Mouse (Mus musculus) layer of hippocampus, adult 9-11 months (tissue): ENCODE results near the gene Sytl2.

Source experiments
- DNase-seq: peaks from one replicate; pipeline ENCODE4 v3.0.0; 2022

The Sytl2 gene

GRCm38 (mm10) chr7:90312151-90312883 lies 10.3 kb downstream of the Sytl2 start:
- no peak for DNase-seq

- no peak for DNase-seq
Measured at GRCm38 (mm10) chr7:90313421-90313820, 11.4 kb downstream of the Sytl2 start.

- DNase-seq: no peak
Measured at GRCm38 (mm10) chr7:90316823-90317222, 14.8 kb downstream of the Sytl2 start.

GRCm38 (mm10) chr7:90319446-90319845 lies 17.4 kb downstream of the Sytl2 start:
- DNase-seq: no peak

- no peak for DNase-seq
Measured at GRCm38 (mm10) chr7:90320124-90320523, 18.1 kb downstream of the Sytl2 start.

- DNase-seq: no peak
Measured at GRCm38 (mm10) chr7:90325166-90325565, 23.1 kb downstream of the Sytl2 start.

- no peak for DNase-seq
Measured at GRCm38 (mm10) chr7:90330200-90330599, 28.1 kb downstream of the Sytl2 start.

GRCm38 (mm10) chr7:90332483-90333065 lies 30.5 kb downstream of the Sytl2 start:
- no peak for DNase-seq

- no peak for DNase-seq
Measured at GRCm38 (mm10) chr7:90334362-90334761, 32.3 kb downstream of the Sytl2 start.

- no peak for DNase-seq
Measured at GRCm38 (mm10) chr7:90334831-90335230, 32.8 kb downstream of the Sytl2 start.

- no peak for DNase-seq
Measured at GRCm38 (mm10) chr7:90335755-90336194, 33.7 kb downstream of the Sytl2 start.

GRCm38 (mm10) chr7:90341212-90341957 lies 39.3 kb downstream of the Sytl2 start:
- peak; percentile 29 for DNase-seq

GRCm38 (mm10) chr7:90344903-90345302 lies 42.9 kb downstream of the Sytl2 start:
- no peak for DNase-seq

GRCm38 (mm10) chr7:90347779-90348437 lies 45.9 kb downstream of the Sytl2 start:
- DNase-seq: no peak

GRCm38 (mm10) chr7:90349014-90349413 lies 47.0 kb downstream of the Sytl2 start:
- DNase-seq: peak; percentile 27

- no peak for DNase-seq
Measured at GRCm38 (mm10) chr7:90352183-90352582, 50.1 kb downstream of the Sytl2 start.

GRCm38 (mm10) chr7:90353488-90354228 lies 51.6 kb downstream of the Sytl2 start:
- no peak for DNase-seq

GRCm38 (mm10) chr7:90354229-90354604 lies 52.2 kb downstream of the Sytl2 start:
- no peak for DNase-seq

GRCm38 (mm10) chr7:90355454-90355853 lies 53.4 kb downstream of the Sytl2 start:
- no peak for DNase-seq

GRCm38 (mm10) chr7:90355995-90356394 lies 53.9 kb downstream of the Sytl2 start:
- no peak for DNase-seq

- DNase-seq: no peak
Measured at GRCm38 (mm10) chr7:90362788-90363187, 60.7 kb downstream of the Sytl2 start.

- DNase-seq: peak; percentile 6
Measured at GRCm38 (mm10) chr7:90370071-90370851, 68.2 kb downstream of the Sytl2 start.
